Mouse (Mus musculus) left cerebral cortex, adult 18-20 months (tissue): ENCODE measurements at regions not wholly inside any gene's neighbourhood (a gene's known extent, or its start where the extent isn't known, plus 50 kb on each side); places are given as distances from the start of the nearest gene placed in this dataset.

Experiments used
- DNase-seq, 2 experiments: peaks; one replicate each; pipeline ENCODE4 v3.0.0; 2021 to 2022; ENCODE audit warnings: low spot score in 2 of 2, mixed read lengths in 1 of 2

DNA sequence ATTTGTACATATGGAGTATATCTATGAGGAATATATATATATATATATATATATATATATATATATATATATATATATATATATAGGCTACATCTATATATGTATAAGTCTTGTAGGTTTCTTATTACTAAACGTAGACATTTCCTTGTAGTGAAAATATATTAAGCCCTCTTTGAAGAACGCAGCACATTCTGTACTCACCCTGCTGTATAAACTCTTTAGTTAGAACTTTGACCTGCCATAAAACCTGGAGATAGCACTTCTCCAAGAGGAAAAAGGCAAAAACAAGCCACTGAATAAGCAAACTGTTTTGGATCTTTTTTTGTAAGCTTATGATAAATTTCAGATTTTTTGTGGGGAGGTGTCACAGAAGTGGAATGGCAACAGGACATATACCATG lies 55.3 kb upstream of the Tent5a start:
- no peak for DNase-seq

GRCm38 (mm10) chr9:85380756-85381155 lies 53.6 kb upstream of the Tent5a start:
- no peak for DNase-seq

DNA sequence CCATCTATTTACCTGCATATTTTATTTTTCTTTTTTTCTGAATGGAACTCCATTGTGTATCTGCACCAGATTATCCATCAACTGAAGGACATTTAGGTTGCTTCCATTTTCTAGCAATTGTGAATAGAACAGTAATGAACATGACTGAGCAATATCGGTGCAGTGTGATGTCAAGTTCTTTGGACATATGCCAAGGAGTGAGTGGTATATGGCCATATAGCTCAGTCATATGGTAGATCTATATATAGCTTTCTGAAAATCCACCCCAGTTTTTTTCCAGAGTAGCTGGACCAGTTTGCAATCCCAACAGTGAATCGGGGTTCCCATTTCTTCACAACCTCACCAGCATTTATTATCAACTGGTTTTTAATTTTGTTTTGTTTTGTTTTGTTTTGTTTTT lies 52.0 kb upstream of the Tent5a start:
- no peak for DNase-seq
